Mouse (Mus musculus) intestine, embryonic 15.5 days (tissue): ENCODE results near the gene Myh14. TPM values are rescaled to one million over a fixed set of nuclear protein-coding genes. Genes with fewer than 3 reads are reported as not detected.

Experiments used
- ATAC-seq: fragments of 200-750 bp; cut with Nextera tagmentation; 2 replicates; pipeline ENCODE4 v1.8.0; 2017; ENCODE audit warnings: moderate TSS enrichment, moderate library complexity
- H3K27ac ChIP-seq: fragments of 300-500 bp; sonication (generic); 2 replicates; pipeline ENCODE4 v1.5.1; 2015; ENCODE audit warnings: mild to moderate bottlenecking, inconsistent platforms
- H3K27me3 ChIP-seq: fragments of 300-500 bp; sonication (generic); replicated peaks from 2 replicates; pipeline ENCODE4 v1.6.1; 2015; ENCODE audit warnings: inconsistent platforms
- H3K36me3 ChIP-seq: fragments of 300-500 bp; sonication (generic); 2 replicates; pipeline ENCODE4 v1.6.1; 2015; ENCODE audit warnings: inconsistent platforms
- H3K4me1 ChIP-seq: fragments of 300-500 bp; sonication (generic); replicated peaks from 2 replicates; pipeline ENCODE4 v1.6.1; 2015; ENCODE audit warnings: inconsistent platforms
- H3K4me2 ChIP-seq: fragments of 300-500 bp; sonication (generic); replicated peaks from 2 replicates; pipeline ENCODE4 v1.6.1; 2015; ENCODE audit warnings: mild to moderate bottlenecking, inconsistent platforms
- H3K4me3 ChIP-seq: fragments of 300-500 bp; sonication (generic); replicated peaks from 2 replicates; pipeline ENCODE4 v1.5.1; 2015; ENCODE audit warnings: inconsistent platforms
- H3K9ac ChIP-seq: fragments of 300-500 bp; sonication (generic); 2 replicates; pipeline ENCODE4 v1.6.1; 2015; ENCODE audit warnings: inconsistent platforms
- H3K9me3 ChIP-seq: fragments of 300-500 bp; sonication (generic); 2 replicates; pipeline ENCODE4 v1.6.1; 2016; ENCODE audit warnings: inconsistent platforms
- WGBS: fragments of 180-500 bp; shearing (Covaris S2); methylation state at CpG from one replicate; pipeline ENCODE4 v1.1.7; 2015; 5-methylcytosine and 5-hydroxymethylcytosine counted together
- polyA plus RNA-seq: library from polyadenylated mRNA; unstranded; fragments of >200 nt; fragmentation: Nextera tagmentation; extraction: Ambion mirVana; gene quantifications from 2 replicates; pipeline ENCODE4 v1.2.1, GENCODE M21; 2015

Myh14 gene
- polyA plus RNA-seq, 1 experiment from 2014 or later: 68.4 TPM

- no peak overlapping the region for H3K4me3 ChIP-seq
- no peaks in the 10 kb centered on the region for H3K9me3 ChIP-seq
- ATAC-seq: peak; percentile 80
- 54% methylated on average over 10 of the region's 10 CpGs for WGBS
- no peak overlapping the region for H3K4me2 ChIP-seq
- H3K27ac ChIP-seq: peak overlapping the region; percentile 76
- no peaks in the 10 kb centered on the region for H3K36me3 ChIP-seq
- no peaks in the 10 kb centered on the region for H3K27me3 ChIP-seq
- no peak overlapping the region for H3K9ac ChIP-seq
- peaks cover 11% of the 10 kb centered on the region for H3K4me1 ChIP-seq
Observed at GRCm38 (mm10) chr7:44693427-44694175, 23.0 kb upstream of the Myh14 start.

- no peaks in the 10 kb centered on the region for H3K36me3 ChIP-seq
- H3K4me2 ChIP-seq: no peak overlapping the region
- no peak for ATAC-seq
- 88% methylated on average over 7 of the region's 7 CpGs for WGBS
- no peak overlapping the region for H3K27ac ChIP-seq
- no peak overlapping the region for H3K4me3 ChIP-seq
- H3K27me3 ChIP-seq: no peaks in the 10 kb centered on the region
- peaks cover 7% of the 10 kb centered on the region; the same call in 1 of the 2 replicates for H3K4me1 ChIP-seq
- no peak overlapping the region for H3K9ac ChIP-seq
- no peaks in the 10 kb centered on the region for H3K9me3 ChIP-seq
Observed at GRCm38 (mm10) chr7:44689331-44689730, 18.7 kb upstream of the Myh14 start.

GRCm38 (mm10) chr7:44688890-44689289, 18.2 kb upstream of the Myh14 start:
- H3K4me2 ChIP-seq: no peak overlapping the region
- no peak overlapping the region for H3K27ac ChIP-seq
- no peaks in the 10 kb centered on the region for H3K27me3 ChIP-seq
- ATAC-seq: no peak
- H3K9me3 ChIP-seq: no peaks in the 10 kb centered on the region
- WGBS: 67% methylated on average over 3 of the region's 3 CpGs
- H3K4me3 ChIP-seq: no peak overlapping the region
- H3K4me1 ChIP-seq: peaks cover 7% of the 10 kb centered on the region; the same call in 1 of the 2 replicates
- H3K36me3 ChIP-seq: no peaks in the 10 kb centered on the region
- H3K9ac ChIP-seq: no peak overlapping the region

GRCm38 (mm10) chr7:44685531-44686402, 15.1 kb upstream of the Myh14 start:
- ATAC-seq: peak; percentile 11; the same call in 1 of the 2 replicates
- WGBS: 46% methylated on average over 17 of the region's 17 CpGs
- Histone ChIP-seq H3K9me3 (no peaks in the 10 kb centered on the region), H3K4me2 (no peak overlapping the region), H3K36me3 (no peaks in the 10 kb centered on the region), H3K9ac (no peak overlapping the region), H3K4me3 (no peak overlapping the region), H3K27me3 (no peaks in the 10 kb centered on the region), H3K4me1 (peaks cover 7% of the 10 kb centered on the region; the same call in 1 of the 2 replicates), H3K27ac (no peak overlapping the region)

GRCm38 (mm10) chr7:44683656-44684055, 13.0 kb upstream of the Myh14 start:
- Histone ChIP-seq H3K27ac (peak overlapping the region; percentile 61), H3K4me3 (no peak overlapping the region), H3K9ac (no peak overlapping the region), H3K36me3 (no peaks in the 10 kb centered on the region), H3K4me2 (no peak overlapping the region; the same call in 1 of the 2 replicates), H3K4me1 (peaks cover 7% of the 10 kb centered on the region; the same call in 1 of the 2 replicates), H3K27me3 (no peaks in the 10 kb centered on the region), H3K9me3 (no peaks in the 10 kb centered on the region)
- peak; percentile 94 for ATAC-seq
- 44% methylated on average over 8 of the region's 8 CpGs for WGBS

GRCm38 (mm10) chr7:44676611-44677010, 6.0 kb upstream of the Myh14 start:
- 54% methylated on average over 2 of the region's 2 CpGs for WGBS
- no peak overlapping the region for H3K4me2 ChIP-seq
- H3K9me3 ChIP-seq: no peaks in the 10 kb centered on the region
- no peak overlapping the region for H3K9ac ChIP-seq
- no peaks in the 10 kb centered on the region for H3K36me3 ChIP-seq
- H3K27ac ChIP-seq: no peak overlapping the region
- no peaks in the 10 kb centered on the region for H3K4me1 ChIP-seq
- H3K27me3 ChIP-seq: no peaks in the 10 kb centered on the region
- ATAC-seq: no peak
- H3K4me3 ChIP-seq: no peak overlapping the region

GRCm38 (mm10) chr7:44676126-44676525, 5.5 kb upstream of the Myh14 start:
- H3K9me3 ChIP-seq: no peaks in the 10 kb centered on the region
- peaks cover 4% of the 10 kb centered on the region; the same call in 1 of the 2 replicates for H3K4me1 ChIP-seq
- H3K27me3 ChIP-seq: peaks cover 3% of the 10 kb centered on the region; the same call in 1 of the 2 replicates
- no peak overlapping the region for H3K27ac ChIP-seq
- H3K36me3 ChIP-seq: no peaks in the 10 kb centered on the region
- no peak overlapping the region for H3K4me3 ChIP-seq
- no peak for ATAC-seq
- 66% methylated on average over 4 of the region's 4 CpGs for WGBS
- H3K4me2 ChIP-seq: no peak overlapping the region
- no peak overlapping the region for H3K9ac ChIP-seq

GRCm38 (mm10) chr7:44675171-44675570, 4.5 kb upstream of the Myh14 start:
- Histone ChIP-seq H3K27me3 (peaks cover 10% of the 10 kb centered on the region), H3K4me3 (no peak overlapping the region), H3K4me1 (peaks cover 10% of the 10 kb centered on the region; the same call in 1 of the 2 replicates), H3K36me3 (no peaks in the 10 kb centered on the region), H3K9ac (no peak overlapping the region), H3K9me3 (no peaks in the 10 kb centered on the region), H3K4me2 (no peak overlapping the region), H3K27ac (no peak overlapping the region)
- WGBS: 86% methylated on average over 6 of the region's 6 CpGs
- no peak for ATAC-seq

- WGBS: 71% methylated on average over 4 of the region's 4 CpGs
- Histone ChIP-seq H3K36me3 (no peaks in the 10 kb centered on the region), H3K4me1 (peaks cover 10% of the 10 kb centered on the region; the same call in 1 of the 2 replicates), H3K27ac (no peak overlapping the region), H3K4me3 (no peak overlapping the region), H3K9ac (no peak overlapping the region), H3K9me3 (no peaks in the 10 kb centered on the region), H3K27me3 (peaks cover 10% of the 10 kb centered on the region), H3K4me2 (no peak overlapping the region)
- no peak for ATAC-seq
Observed at GRCm38 (mm10) chr7:44674511-44674910, 3.9 kb upstream of the Myh14 start.

GRCm38 (mm10) chr7:44672193-44672592, 1.6 kb upstream of the Myh14 start:
- WGBS: 73% methylated on average over 5 of the region's 5 CpGs
- Histone ChIP-seq H3K9me3 (no peaks in the 10 kb centered on the region), H3K4me1 (peaks cover 10% of the 10 kb centered on the region; the same call in 1 of the 2 replicates), H3K4me2 (no peak overlapping the region), H3K4me3 (no peak overlapping the region), H3K36me3 (no peaks in the 10 kb centered on the region), H3K27me3 (peaks cover 13% of the 10 kb centered on the region), H3K9ac (no peak overlapping the region), H3K27ac (no peak overlapping the region)
- ATAC-seq: no peak

- peak overlapping the region; percentile 55; the same call in 1 of the 2 replicates for H3K9ac ChIP-seq
- ATAC-seq: peak; percentile 54
- peaks cover 13% of the 10 kb centered on the region for H3K27me3 ChIP-seq
- WGBS: 15% methylated on average over 21 of the region's 21 CpGs
- H3K4me3 ChIP-seq: peak overlapping the region; percentile 38
- peak overlapping the region; percentile 51 for H3K4me2 ChIP-seq
- no peaks in the 10 kb centered on the region for H3K36me3 ChIP-seq
- H3K27ac ChIP-seq: peak overlapping the region; percentile 97
- peaks cover 17% of the 10 kb centered on the region; the same call in 1 of the 2 replicates for H3K4me1 ChIP-seq
- H3K9me3 ChIP-seq: no peaks in the 10 kb centered on the region
Observed at GRCm38 (mm10) chr7:44669103-44669502, 1.5 kb downstream of the Myh14 start.
